Mouse (Mus musculus) mouse embryonic stem cell (cell line): Measurements from ENCODE around the gene Gm10985.

Experiments
- in situ Hi-C, 2 experiments: fragments of 300-500 bp; cut with MboI; formaldehyde crosslinking; loops; 1 replicate in 1 of 2; 3 replicates in 1 of 2; pipeline ENCODE4 v1.14.3; 2019 to 2020; ENCODE audit warnings: low sequenced_read_pairs in 2 of 2, low pct_unique_long_range_greater_than_20kb in 1 of 2, mixed read lengths in 1 of 2; ENCODE audit not compliant: unreplicated experiment in 1 of 2

The Gm10985 gene

DNA sequence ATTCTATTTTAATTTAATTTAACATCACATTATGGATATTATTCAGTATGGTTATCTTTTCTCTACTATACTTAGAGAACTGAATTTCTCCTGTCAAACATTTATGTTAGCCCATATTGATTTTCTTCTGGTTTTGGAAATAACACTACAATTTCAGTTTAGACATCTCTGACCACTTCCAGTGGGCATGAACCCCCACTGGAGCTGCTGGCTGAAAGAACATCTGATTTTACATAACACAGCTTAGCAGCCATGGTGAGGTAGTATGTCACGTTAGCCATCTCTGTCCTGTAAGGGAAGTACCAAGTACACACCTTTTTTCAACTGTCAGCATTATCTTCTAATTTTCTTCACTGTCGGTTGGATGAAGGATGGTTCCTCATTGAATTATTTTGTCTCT, at the start of gene Gm10985:
Gene Gm10985 (plus strand): TSS at position 301 of the 400 bp plus-strand sequence.
- in situ Hi-C loops, result no loop called here

DNA sequence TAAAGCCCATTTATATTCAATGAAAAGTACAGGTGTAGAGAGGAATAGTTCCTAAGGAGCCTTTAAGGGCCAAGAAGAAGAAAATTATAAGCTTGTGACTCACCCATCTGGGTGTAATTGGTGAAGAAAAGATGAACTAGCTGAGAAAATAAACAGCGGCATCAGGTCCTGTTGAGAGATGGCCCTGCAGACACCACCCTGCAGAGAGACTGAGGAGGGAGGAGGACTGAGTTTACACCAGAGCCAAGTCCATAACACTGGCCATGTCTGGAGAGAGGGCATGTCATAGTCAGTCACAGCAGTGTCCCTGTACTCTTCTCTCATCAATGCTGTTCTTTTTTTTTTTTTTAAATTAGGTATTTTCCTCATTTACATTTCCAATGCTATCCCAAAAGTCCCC, 48.0 kb upstream of the Gm10985 start:
- in situ Hi-C loops, result no loop called here

DNA sequence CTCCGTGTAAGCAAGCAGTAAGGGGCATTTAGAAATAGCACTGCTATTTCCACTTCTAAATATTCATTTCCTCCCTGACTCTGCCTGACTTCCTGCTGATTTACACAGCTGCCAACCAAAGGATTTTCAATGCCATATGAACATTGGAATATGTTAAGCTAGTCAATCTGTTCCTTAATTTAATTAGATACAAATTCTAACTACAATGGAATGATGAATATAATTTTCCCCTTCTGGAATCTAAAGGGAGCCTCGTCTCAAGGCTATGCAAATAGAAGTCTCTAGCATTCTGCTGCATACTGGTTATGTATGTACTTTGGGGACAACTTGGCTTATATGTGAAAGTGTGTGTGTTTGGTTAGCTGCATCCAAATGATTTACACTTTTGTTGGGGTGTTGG, 45.2 kb upstream of the Gm10985 start:
- in situ Hi-C loops, result no loop called here

DNA sequence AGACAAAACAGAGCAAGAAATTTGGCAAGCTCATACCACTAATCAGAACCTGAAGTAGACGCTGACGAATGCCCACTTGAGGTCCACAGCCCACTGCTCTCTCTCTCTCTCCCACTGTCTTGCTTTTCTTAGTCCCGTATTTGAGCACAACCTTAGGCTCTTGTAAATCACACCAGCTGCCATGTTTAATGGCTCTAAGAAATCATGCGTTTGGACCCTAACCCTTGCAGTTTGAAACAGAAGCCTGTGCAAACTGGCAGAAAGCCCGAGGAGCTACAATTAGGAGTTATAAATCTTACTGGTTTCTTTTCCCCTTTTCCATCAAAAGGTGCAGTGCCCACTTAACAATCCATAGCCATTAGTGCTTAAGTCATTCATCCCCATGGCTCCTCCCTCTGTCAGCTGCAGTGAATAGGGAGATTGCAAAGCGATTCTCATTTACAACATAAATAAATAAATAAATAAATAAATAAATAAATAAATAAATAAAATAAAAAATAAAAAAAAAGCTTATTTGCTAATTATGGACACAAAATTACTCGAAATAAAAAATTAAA, 31.4 kb upstream of the Gm10985 start:
- in situ Hi-C loops, result no loop called here

DNA sequence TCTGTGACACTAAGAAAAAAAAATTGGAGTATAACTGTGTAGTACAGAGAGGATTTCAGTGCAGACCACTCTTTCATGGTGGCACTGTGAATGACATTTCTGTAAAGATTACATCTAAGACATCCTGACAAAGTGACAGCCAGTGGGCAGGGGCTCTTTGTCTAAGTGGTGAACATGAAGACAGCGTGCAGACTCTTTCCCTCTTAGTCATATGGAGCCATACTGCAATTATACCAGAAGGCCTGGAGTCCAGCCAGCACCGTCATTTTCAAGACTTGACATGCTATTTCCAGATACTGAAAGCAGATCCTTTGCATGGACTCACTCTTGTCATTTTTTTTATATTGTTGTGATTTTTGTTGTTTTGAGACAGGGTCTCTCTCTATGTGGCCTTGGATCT, 10.6 kb upstream of the Gm10985 start:
- in situ Hi-C loops, result no loop called here

DNA sequence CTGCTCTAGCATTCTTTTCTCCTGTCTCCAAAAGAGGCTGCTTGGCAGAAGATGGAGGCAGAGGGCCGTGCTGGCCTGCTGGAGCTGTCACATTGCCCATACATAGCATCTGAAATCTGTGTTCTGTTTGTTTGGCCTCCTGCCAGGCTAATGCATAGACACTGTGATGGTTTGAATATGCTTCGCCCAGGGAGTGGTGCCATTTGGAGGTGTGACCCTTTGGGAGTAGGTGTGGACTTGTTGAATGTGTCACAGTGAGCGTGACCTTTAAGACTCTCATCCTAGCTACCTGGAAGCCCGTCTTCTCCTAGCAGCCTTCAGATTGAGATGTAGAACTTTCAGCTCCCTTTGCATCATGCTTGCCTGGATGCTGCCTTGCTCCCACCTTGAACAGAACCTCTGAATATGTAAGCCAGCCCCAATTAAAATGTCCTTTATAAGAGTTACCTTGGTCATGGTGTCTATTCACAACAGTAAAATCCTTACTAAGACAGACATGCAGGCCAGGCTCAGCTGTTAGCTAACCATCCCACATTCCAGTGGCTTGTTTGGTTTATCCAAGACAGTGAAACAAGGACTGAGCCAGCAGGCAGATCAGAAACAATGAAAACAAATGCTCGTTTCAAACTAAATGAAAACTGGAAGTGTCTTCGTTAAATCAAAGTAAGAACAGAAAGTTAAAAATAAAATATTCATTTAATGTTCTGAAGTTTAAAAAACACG, 1.5 kb downstream of the Gm10985 start:
- in situ Hi-C loops, result no loop called here

DNA sequence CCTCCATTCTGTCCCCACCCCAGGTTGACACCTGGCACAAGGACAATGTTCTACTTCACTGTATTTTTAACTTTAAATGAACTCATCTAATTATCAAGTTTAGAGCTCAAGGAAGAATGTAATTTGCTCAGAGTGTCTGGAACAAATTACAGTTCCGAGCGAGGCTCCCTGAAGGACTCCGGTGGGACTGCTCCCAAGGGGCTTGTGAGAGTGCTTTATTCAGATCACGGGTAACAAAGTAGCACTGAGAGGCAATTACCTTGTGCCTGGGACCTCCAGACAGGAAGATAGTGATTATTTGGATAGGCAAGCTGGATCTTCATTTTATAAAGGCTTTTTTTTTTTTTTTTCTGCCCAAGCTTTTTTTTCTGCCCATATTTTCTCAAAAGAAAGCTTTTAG, 2.8 kb downstream of the Gm10985 start:
- in situ Hi-C loops, result no loop called here

DNA sequence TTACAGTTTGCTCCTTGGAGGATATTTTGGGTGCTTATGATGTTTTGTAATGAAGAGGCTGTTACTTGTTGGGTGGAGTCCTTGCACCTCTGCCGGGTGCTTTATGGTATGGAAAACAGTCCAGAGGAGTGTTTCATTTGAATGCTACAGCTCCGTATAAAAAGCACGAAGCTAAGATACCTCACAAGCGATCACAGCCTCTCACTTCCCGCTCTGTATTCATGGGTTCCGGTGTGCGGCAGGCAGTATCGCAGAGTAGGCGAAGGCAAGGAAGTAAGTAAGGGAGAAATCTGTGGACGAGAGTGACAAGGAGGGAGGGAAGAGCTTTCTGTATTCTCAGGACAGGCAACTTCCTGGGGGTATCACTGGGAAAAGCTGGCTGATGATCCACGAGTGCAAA, 3.4 kb downstream of the Gm10985 start:
- in situ Hi-C loops, result no loop called here

DNA sequence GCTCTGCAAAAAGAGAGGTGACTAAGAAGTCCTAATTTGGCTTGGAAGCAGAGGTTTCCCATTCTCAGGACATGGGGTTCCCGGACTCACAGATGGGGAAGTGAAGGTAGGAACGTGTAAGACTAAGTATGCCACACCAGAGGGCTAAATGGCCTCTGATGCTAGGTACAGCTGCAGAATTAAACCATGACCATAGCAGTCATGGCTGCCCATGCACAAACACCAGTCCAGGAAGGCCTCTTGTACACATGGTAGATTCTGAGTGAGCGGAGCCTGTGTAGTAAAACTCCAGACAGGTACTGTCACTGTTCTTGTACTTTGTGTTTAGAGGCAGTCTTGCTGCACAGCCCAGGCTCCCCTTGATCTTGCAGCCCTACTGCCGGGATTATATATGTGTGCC, 9.4 kb downstream of the Gm10985 start:
- in situ Hi-C loops, result no loop called here

DNA sequence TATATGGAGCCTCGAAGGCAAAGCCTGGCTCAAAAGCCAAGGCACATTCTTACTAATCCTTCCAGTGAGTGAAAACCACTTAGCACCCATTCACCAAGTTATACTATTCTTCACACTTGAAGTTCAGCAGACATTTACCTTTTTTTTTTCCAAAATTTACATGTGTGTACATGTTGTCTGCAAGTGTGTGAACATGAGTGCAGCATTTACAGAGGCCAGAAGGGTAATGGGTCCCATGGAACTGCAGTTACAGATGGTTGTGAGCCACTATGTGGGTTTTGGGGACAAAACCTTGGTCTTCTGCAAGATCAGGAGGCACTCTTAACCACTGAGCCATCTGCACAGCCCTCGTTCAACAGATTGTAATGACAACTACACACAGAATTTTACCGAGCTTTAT, 9.9 kb downstream of the Gm10985 start:
- in situ Hi-C loops, result no loop called here

DNA sequence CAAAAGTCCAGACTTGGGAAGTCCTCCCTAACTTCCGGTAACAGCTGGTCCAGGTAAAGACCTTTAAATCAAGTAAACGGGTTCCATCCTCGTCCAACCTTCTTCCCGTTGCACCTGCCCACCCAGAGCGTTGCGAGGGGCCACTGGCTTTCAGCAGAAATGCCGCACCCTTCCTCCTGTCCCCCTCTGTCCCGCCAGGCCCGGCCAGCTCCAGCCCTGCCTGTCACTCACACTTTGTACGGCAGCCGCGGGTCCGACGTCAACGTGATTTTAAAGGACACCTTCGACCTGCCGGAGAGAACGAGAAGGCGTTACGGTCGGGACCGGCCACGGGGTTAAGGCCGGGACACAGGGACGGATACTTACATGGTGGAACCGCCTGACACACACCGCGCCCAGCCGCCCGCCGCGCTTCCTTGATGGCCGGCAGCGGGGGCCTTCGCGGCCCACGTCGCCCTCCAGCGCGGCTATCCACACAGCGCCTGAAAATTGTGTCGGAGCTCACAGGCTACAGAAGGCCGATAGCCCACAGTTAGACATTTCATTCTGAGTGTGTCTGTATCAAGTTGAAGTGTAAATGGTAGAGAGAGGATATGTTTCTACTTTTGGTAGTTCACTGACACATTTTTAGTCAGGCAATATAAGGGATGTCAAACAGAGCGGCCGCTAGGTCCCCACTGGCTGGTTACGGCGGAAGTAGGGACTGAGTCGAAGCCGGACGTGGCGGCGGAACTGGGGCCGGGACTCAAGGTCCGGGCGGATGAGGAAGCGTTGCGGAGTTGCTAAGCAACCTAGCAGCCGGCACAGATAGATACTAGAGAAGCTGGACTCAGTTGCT, 18.7 kb downstream of the Gm10985 start, which contains the start of gene Ufm1:
Gene Ufm1 (minus strand): TSS at position 448 of the 838 bp plus-strand sequence.
- in situ Hi-C loops, result no loop called here

DNA sequence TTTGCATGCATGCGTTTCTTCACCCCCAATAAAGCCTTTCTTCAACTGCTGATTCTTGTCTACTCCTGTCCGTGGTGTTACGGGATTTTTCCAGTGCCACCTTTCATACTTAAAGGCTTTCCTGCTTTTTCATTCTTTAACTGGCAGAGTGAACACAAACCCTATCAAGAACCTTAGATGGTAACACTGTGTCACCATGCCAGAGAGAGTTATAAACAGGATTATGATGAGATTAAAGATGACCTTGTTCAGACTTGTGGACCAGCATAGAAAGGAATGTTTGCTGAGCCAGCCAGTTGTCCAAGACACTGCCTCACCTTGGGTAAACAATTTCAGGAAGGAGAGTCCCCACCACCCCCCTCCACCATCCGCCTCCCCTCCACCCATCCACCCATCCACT, 23.3 kb downstream of the Gm10985 start:
- in situ Hi-C loops, result no loop called here

DNA sequence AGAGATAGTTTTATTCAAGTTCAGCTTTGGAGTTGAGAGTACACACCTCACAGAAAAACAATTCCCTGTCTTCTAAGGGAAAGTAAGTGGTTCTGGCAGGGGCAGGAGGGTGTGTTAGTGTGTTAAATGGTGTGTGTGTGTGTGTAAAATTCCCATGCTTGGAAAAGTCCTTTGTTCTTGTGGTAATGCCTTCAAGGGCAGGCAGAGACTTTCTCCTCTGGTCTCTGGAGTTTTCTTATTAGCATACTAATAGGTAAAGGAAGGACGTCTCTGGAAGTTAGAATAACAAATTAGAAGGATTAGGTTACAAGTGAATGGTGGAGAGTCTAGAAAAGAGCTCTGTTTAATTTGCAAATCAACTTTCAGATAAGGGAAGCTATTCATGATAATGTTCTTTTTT, 24.4 kb downstream of the Gm10985 start:
- in situ Hi-C loops, result no loop called here

DNA sequence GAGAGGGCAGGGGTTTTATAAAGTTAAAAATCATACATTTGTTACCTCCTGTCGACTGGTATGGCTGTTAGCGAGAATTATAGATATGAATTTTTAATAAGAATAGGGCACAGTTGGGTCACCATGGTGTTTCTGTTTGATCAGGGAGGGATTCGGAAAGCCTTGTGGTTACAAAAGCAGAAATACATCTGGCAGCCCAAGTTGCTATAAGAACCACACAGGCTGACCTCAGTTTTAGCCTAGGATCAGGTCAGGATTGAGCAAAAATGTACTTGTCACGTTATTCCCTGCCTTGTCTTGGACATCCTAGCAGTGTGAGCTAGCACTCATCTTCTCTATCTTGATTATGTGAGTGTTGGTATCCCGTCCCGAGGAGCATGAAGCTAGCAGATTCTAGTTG, 25.6 kb downstream of the Gm10985 start:
- in situ Hi-C loops, result no loop called here

DNA sequence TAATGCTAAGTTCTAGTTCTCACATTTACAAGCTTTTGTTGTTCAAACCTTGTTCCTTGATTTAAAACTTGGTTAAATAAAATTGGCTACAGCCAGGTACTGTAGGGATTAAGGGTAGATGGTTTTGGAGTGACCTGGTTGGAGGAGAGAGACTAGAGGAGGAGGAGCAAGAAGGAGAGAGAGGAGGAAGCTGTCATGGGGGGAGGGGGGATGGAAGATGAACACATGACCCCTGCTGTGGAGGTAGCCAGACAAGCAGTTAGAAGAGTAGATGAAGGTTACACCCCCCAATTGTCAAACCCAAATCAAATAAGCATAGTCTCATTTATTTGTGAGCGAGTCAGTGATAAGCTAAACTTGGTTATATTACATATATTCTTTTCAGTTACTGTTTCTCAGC, 26.7 kb downstream of the Gm10985 start:
- in situ Hi-C loops, result no loop called here

DNA sequence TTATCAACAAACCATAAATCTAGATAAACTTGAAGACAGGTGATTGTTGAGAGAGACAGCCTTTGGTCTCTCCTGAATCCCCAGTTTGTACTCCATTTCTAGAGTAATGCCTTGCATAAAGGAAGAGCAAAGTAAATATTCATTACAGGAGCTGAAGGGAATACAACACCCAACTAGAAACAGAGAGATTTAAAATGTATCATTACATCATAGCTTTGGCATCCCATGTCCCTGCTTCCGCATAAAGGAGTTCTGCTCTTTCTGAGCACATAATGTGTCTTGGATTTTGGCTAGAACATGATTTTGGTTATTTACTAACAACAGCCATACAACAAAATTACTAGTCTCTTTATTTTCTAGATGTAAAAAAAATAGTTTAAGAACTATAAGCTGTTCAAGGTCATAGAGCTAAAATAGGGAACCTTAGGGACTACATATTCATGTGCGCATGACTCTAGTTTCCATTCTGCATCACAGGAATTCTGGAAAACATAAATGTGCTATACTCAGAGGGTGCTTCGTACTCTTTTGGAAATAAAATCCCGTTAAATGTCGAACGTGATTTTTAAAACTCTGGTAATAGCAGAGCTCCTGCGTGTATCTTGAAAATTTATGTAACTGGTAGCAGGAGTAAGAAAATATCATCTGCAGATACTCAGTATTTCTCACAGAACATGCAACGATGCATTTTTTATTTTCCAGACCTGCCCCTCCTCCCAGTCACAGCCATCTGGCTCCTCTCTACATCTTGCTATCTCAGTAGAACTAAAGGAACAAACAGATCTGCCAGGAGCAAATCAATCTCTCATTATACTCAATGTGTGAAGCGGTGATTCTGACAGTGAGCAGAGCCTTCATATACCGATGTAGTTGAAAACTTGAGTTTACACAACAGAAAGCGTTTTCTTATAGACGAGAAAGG, 46.0 kb downstream of the Gm10985 start:
- in situ Hi-C loops, result no loop called here
